In genomic region chr8:94361774-94362431, GRCm38 (mm10) we compare ENCODE assay signal across 23 mouse cellular contexts. TPM values are rescaled to one million over a fixed set of nuclear protein-coding genes. Genes with fewer than 3 reads are reported as not detected.
DNase-seq lines count a peak whose midpoint lies in the region; ATAC-seq and TF ChIP-seq lines count a peak whose summit lies in the region.
"Had no signal": no experiment of that assay in that cellular context is flagged by ENCODE, and none has a peak within 500 bp of the region (broad histone marks: within the 10 kb centered on the region; RNA-seq: fewer than 3 reads in every experiment).

No protein-coding gene starts in this region.

- no peak for TF ChIP-seq POLR2A in testis, adult 2 months (IDR thresholded peaks at IDR 0.05; ENCODE audit: control insufficient read depth, low read depth, low read length)

- peak; percentile 40 for DNase-seq in gastrocnemius, adult 2 months
- no peak for DNase-seq in gastrocnemius, postnatal 36 days
- peak; percentile 34 to 42 for DNase-seq in heart, postnatal 36 days
- no peak for DNase-seq in testis, postnatal 10 days (ENCODE audit: low spot score)
- DNase-seq in layer of hippocampus, adult 2 months (ENCODE audit: low spot score in 2 of 2): no peak
- DNase-seq: cerebellum, adult 2 months; cerebellum, postnatal 36 days; forebrain, postnatal 0 days; left cerebral cortex, postnatal 4 days; thymus, postnatal 25 days had no signal

- no peak for TF ChIP-seq CTCF in gastrocnemius, adult 2 months (IDR thresholded peaks at IDR 0.05)
- no peak for TF ChIP-seq CTCF in testis, adult 2 months (IDR thresholded peaks at IDR 0.05; ENCODE audit: control insufficient read depth, insufficient read depth, insufficient replicate concordance, low read depth, low read length)
- TF ChIP-seq CTCF in layer of hippocampus, adult 2 months (conservative IDR thresholded peaks at IDR 0.05): no peak

- H3K27me3 ChIP-seq in heart, embryonic 11.5 days (ENCODE audit: control insufficient read depth, insufficient read depth, low read length): no peaks in the 10 kb centered on the region
- no peaks in the 10 kb centered on the region for H3K27me3 ChIP-seq in testis, adult 2 months (ENCODE audit: control insufficient read depth, insufficient read depth, low read length)
- H3K27me3 ChIP-seq: embryonic facial prominence, embryonic 15.5 days; hindbrain, embryonic 13.5 days; midbrain, embryonic 15.5 days had no signal

- H3K9me3 ChIP-seq in heart, embryonic 11.5 days (replicated peaks; ENCODE audit: control insufficient read depth, low read length): no peaks in the 10 kb centered on the region
- H3K9me3 ChIP-seq: embryonic facial prominence, embryonic 15.5 days; forebrain, embryonic 10.5 days; hindbrain, embryonic 13.5 days; midbrain, embryonic 15.5 days had no signal

- H3K4me2 ChIP-seq in heart, embryonic 11.5 days: no peak overlapping the region
- H3K4me2 ChIP-seq: embryonic facial prominence, embryonic 15.5 days; hindbrain, embryonic 13.5 days; midbrain, embryonic 15.5 days had no signal

- H3K36me3 ChIP-seq in heart, embryonic 11.5 days (ENCODE audit: control insufficient read depth, insufficient read depth, low read length): no peaks in the 10 kb centered on the region
- no peaks in the 10 kb centered on the region for H3K36me3 ChIP-seq in testis, adult 2 months (ENCODE audit: control insufficient read depth, insufficient read depth, low read length)
- H3K36me3 ChIP-seq: embryonic facial prominence, embryonic 15.5 days; forebrain, embryonic 10.5 days; hindbrain, embryonic 13.5 days; midbrain, embryonic 15.5 days had no signal

- no peak overlapping the region for H3K4me3 ChIP-seq in gastrocnemius, adult 2 months
- H3K4me3 ChIP-seq in heart, embryonic 11.5 days (ENCODE audit: low read depth, low read length): no peak overlapping the region
- peak overlapping the region; percentile 10; the same call in 1 of the 2 replicates for H3K4me3 ChIP-seq in testis, adult 2 months (ENCODE audit: control insufficient read depth, low read depth, low read length)
- H3K4me3 ChIP-seq in layer of hippocampus, adult 2 months: no peak overlapping the region
- H3K4me3 ChIP-seq: embryonic facial prominence, embryonic 15.5 days; forebrain, embryonic 10.5 days; hindbrain, embryonic 13.5 days; left cerebral cortex, adult 2 months; midbrain, embryonic 15.5 days; myocyte had no signal

- no peak for ATAC-seq in heart, embryonic 11.5 days (replicated peaks; ENCODE audit: insufficient number of reproducible peaks, low FRiP score, low TSS enrichment)
- ATAC-seq in frontal cortex, adult (ENCODE audit: low TSS enrichment): no peak
- ATAC-seq: activated CD4-positive, CD25-positive, alpha-beta regulatory T cell, adult 4 months; forebrain, postnatal 0 days; inflammation-experienced regulatory T-cells, adult 6 months; midbrain, embryonic 15.5 days had no signal

- intact Hi-C loops in gastrocnemius, adult 2 months (cut with DNase I): no loop called here
- intact Hi-C loops in gastrocnemius, postnatal 36 days (cut with DNase I): no loop called here
- intact Hi-C loops in heart, postnatal 36 days (cut with DNase I): no loop called here

- 83% methylated on average over 6 of the region's 6 CpGs for WGBS in heart, embryonic 11.5 days (ENCODE audit: insufficient replicate concordance)

- H3K4me1 ChIP-seq in heart, embryonic 11.5 days (ENCODE audit: control insufficient read depth, insufficient read depth, low read length): peaks cover 30% of the 10 kb centered on the region
- H3K4me1 ChIP-seq in testis, adult 2 months (ENCODE audit: control insufficient read depth, insufficient read depth, low read length): peaks cover 5% of the 10 kb centered on the region
- H3K4me1 ChIP-seq: midbrain, embryonic 15.5 days had no signal

- H3K9ac ChIP-seq in heart, embryonic 11.5 days (ENCODE audit: low read depth, low read length): no peak overlapping the region
- H3K9ac ChIP-seq: embryonic facial prominence, embryonic 15.5 days; forebrain, postnatal 0 days; hindbrain, embryonic 13.5 days; midbrain, embryonic 15.5 days had no signal

- peak overlapping the region; percentile 78 for H3K27ac ChIP-seq in gastrocnemius, adult 2 months
- H3K27ac ChIP-seq in heart, embryonic 11.5 days (ENCODE audit: low read depth, low read length): no peak overlapping the region
- H3K27ac ChIP-seq in testis, adult 2 months (ENCODE audit: control insufficient read depth, insufficient read depth, low read depth, low read length): peak overlapping the region; percentile 36; the same call in 1 of the 2 replicates
- no peak overlapping the region for H3K27ac ChIP-seq in layer of hippocampus, adult 2 months
- H3K27ac ChIP-seq: forebrain, embryonic 10.5 days; hindbrain, embryonic 13.5 days; midbrain, embryonic 15.5 days had no signal

RNA-seq across cellular contexts. Expression of gene Herpud1, which starts 24.3 kb away (rescaled TPM):
- 100 to 1,000 TPM; 111 to 117 TPM for total RNA-seq in gastrocnemius, adult 2 months (2021)
- 100 to 1,000 TPM in 1 of 2 experiments, 10 to 100 TPM in 1; 93.3 to 102 TPM for total RNA-seq in gastrocnemius, postnatal 36 days (2021)
- total RNA-seq in heart, postnatal 36 days (2021): 100 to 1,000 TPM; 281 to 377 TPM
- polyA plus RNA-seq in heart, embryonic 11.5 days (2014; fragmentation: Nextera tagmentation; extraction: Ambion mirVana): 80.5 and 84.1 TPM in 2 replicates
- polyA plus RNA-seq in testis, adult 2 months (2012; rRNA removed): 227 and 245 TPM in 2 replicates
- 10 to 100 TPM; 54.4 to 57.3 TPM for total RNA-seq in layer of hippocampus, adult 2 months (2021)

RNA-seq across cellular contexts. Expression of gene Slc12a3, which starts 32.9 kb away (rescaled TPM):
- not detected for total RNA-seq in gastrocnemius, adult 2 months (2021)
- not detected for total RNA-seq in gastrocnemius, postnatal 36 days (2021)
- total RNA-seq in heart, postnatal 36 days (2021): under 1 TPM; 0.33 to 0.38 TPM
- 0.20 TPM in 1 of 2 replicates, not detected in the other for polyA plus RNA-seq in heart, embryonic 11.5 days (2014; fragmentation: Nextera tagmentation; extraction: Ambion mirVana)
- 0.99 and 1.4 TPM in 2 replicates for polyA plus RNA-seq in testis, adult 2 months (2012; rRNA removed)
- 1 to 10 TPM in 1 of 2 experiments, under 1 TPM in 1; 0.54 to 1.0 TPM for total RNA-seq in layer of hippocampus, adult 2 months (2021)
- total RNA-seq: gastrocnemius, adult 8-10 months had no signal
- polyA plus RNA-seq: activated CD4-positive, CD25-positive, alpha-beta regulatory T cell, adult 4 months; forebrain, embryonic 10.5 days; stomach, embryonic 14.5 days had no signal

Comparison
In these comparisons a context has a peak if more than half of its experiments do, and no peak if none do; other contexts are left out.
1. DNase-seq: peak in gastrocnemius, adult 2 months (single experiment) and heart, postnatal 36 days (2 of 2); none in gastrocnemius, postnatal 36 days (0 of 2), testis, postnatal 10 days (single experiment) and layer of hippocampus, adult 2 months (0 of 2).
2. H3K27ac ChIP-seq: peak in gastrocnemius, adult 2 months (single experiment) and testis, adult 2 months (single experiment); none in heart, embryonic 11.5 days (single experiment) and layer of hippocampus, adult 2 months (single experiment).